Mouse (Mus musculus): Measurements from ENCODE around the gene Hnrnpab. TPM values are rescaled to one million over a fixed set of nuclear protein-coding genes. Genes with fewer than 3 reads are reported as not detected.

The Hnrnpab gene
- polyA plus RNA-seq, 1 experiment from 2014 or later, result 152 TPM

- Histone ChIP-seq H3K36me3 (ENCODE audit: insufficient read depth, low read length) (peaks cover 8% of the 10 kb centered on the region; the same call in 1 of the 2 replicates), H3K27ac (ENCODE audit: low read length) (peak within 1 kb of the TSS; percentile 97), H3K4me2 (replicated peaks; ENCODE audit: low read depth, low read length) (peak within 1 kb of the TSS; percentile 90), H3K4me1 (ENCODE audit: insufficient read depth, low read depth, low read length) (peaks cover 22% of the 10 kb centered on the region), H3K9me3 (ENCODE audit: low read length) (no peaks in the 10 kb centered on the region), H3K4me3 (ENCODE audit: low read depth, low read length) (peak within 1 kb of the TSS; percentile 64), H3K9ac (replicated peaks; ENCODE audit: low read depth) (peak within 1 kb of the TSS; percentile 82), H3K27me3 (replicated peaks; ENCODE audit: insufficient read depth, low read length) (no peaks in the 10 kb centered on the region)
- DNase-seq (ENCODE audit: low spot score), result peak; percentile 98
- under 1% methylated on average over 54 of the region's 59 CpGs for WGBS
- TF ChIP-seq EP300 (IDR thresholded peaks at IDR 0.05) (peak; percentile 69; the same call in 1 of the 2 replicates), CTCF (IDR thresholded peaks at IDR 0.05) (peak; percentile 69)
- ATAC-seq, result peak; percentile 97
Observed at GRCm38 (mm10) chr11:51584431-51585248, 22.0 kb downstream of the Hnrnpab start, which contains the start of gene Phykpl. Phykpl (plus strand) TSS chr11:51584757.

- WGBS, result 10% methylated on average over 9 of the region's 9 CpGs
- TF ChIP-seq CTCF (IDR thresholded peaks at IDR 0.05), result no peak
- no peak; the same call in 1 of the 2 replicates for TF ChIP-seq EP300 (IDR thresholded peaks at IDR 0.05)
- ATAC-seq (peak; percentile 8), DNase-seq (ENCODE audit: low spot score) (no peak)
- Histone ChIP-seq H3K27me3 (replicated peaks; ENCODE audit: insufficient read depth, low read length) (no peaks in the 10 kb centered on the region), H3K4me2 (replicated peaks; ENCODE audit: low read depth, low read length) (peak overlapping the region; percentile 90), H3K4me3 (ENCODE audit: low read depth, low read length) (peak overlapping the region; percentile 64), H3K4me1 (ENCODE audit: insufficient read depth, low read depth, low read length) (peaks cover 22% of the 10 kb centered on the region), H3K27ac (ENCODE audit: low read length) (peak overlapping the region; percentile 97), H3K9ac (replicated peaks; ENCODE audit: low read depth) (peak overlapping the region; percentile 82), H3K36me3 (ENCODE audit: insufficient read depth, low read length) (peaks cover 8% of the 10 kb centered on the region; the same call in 1 of the 2 replicates), H3K9me3 (ENCODE audit: low read length) (no peaks in the 10 kb centered on the region)
Observed at GRCm38 (mm10) chr11:51584057-51584430, 22.6 kb downstream of the Hnrnpab start.

- H3K4me3 ChIP-seq (ENCODE audit: low read depth, low read length), result no peak overlapping the region
- ATAC-seq, result no peak
- TF ChIP-seq EP300 (IDR thresholded peaks at IDR 0.05) (no peak), CTCF (IDR thresholded peaks at IDR 0.05) (peak; percentile 83)
Observed at GRCm38 (mm10) chr11:51582713-51583112, 23.9 kb downstream of the Hnrnpab start.

GRCm38 (mm10) chr11:51579024-51579423 is 27.6 kb downstream of the Hnrnpab start:
- H3K27ac ChIP-seq (ENCODE audit: low read length), result no peak overlapping the region
- DNase-seq (ENCODE audit: low spot score) (no peak), ATAC-seq (no peak)
- H3K4me1 ChIP-seq (ENCODE audit: insufficient read depth, low read depth, low read length), result peaks cover 13% of the 10 kb centered on the region; the same call in 1 of the 2 replicates
- no peak for TF ChIP-seq EP300 (IDR thresholded peaks at IDR 0.05)
- no peak for TF ChIP-seq CTCF (IDR thresholded peaks at IDR 0.05)
- no peaks in the 10 kb centered on the region for H3K9me3 ChIP-seq (ENCODE audit: low read length)
- no peaks in the 10 kb centered on the region for H3K27me3 ChIP-seq (replicated peaks; ENCODE audit: insufficient read depth, low read length)
- H3K4me2 ChIP-seq (replicated peaks; ENCODE audit: low read depth, low read length), result no peak overlapping the region
- H3K36me3 ChIP-seq (ENCODE audit: insufficient read depth, low read length), result no peaks in the 10 kb centered on the region
- H3K4me3 ChIP-seq (ENCODE audit: low read depth, low read length), result no peak overlapping the region
- WGBS, result 61% methylated on average over 4 of the region's 4 CpGs
- no peak overlapping the region for H3K9ac ChIP-seq (replicated peaks; ENCODE audit: low read depth)

More at GRCm38 (mm10) chr11:51582713-51583112, 23.9 kb downstream of the Hnrnpab start:
- H3K27ac ChIP-seq (ENCODE audit: low read length), result no peak overlapping the region
- H3K27me3 ChIP-seq (replicated peaks; ENCODE audit: insufficient read depth, low read length), result no peaks in the 10 kb centered on the region
- H3K9me3 ChIP-seq (ENCODE audit: low read length), result no peaks in the 10 kb centered on the region
- no peak overlapping the region for H3K4me2 ChIP-seq (replicated peaks; ENCODE audit: low read depth, low read length)
- peaks cover 8% of the 10 kb centered on the region; the same call in 1 of the 2 replicates for H3K36me3 ChIP-seq (ENCODE audit: insufficient read depth, low read length)
- peaks cover 22% of the 10 kb centered on the region for H3K4me1 ChIP-seq (ENCODE audit: insufficient read depth, low read depth, low read length)
- DNase-seq (ENCODE audit: low spot score), result peak; percentile 84
- WGBS, result 22% methylated on average over 8 of the region's 8 CpGs
- no peak overlapping the region for H3K9ac ChIP-seq (replicated peaks; ENCODE audit: low read depth)

GRCm38 (mm10) chr11:51577587-51577986 is 29.1 kb downstream of the Hnrnpab start:
- H3K4me3 ChIP-seq (ENCODE audit: low read depth, low read length), result no peak overlapping the region
- H3K9ac ChIP-seq (replicated peaks; ENCODE audit: low read depth), result no peak overlapping the region
- WGBS, result 63% methylated on average over 7 of the region's 7 CpGs
- no peak overlapping the region for H3K27ac ChIP-seq (ENCODE audit: low read length)
- no peak overlapping the region for H3K4me2 ChIP-seq (replicated peaks; ENCODE audit: low read depth, low read length)
- H3K27me3 ChIP-seq (replicated peaks; ENCODE audit: insufficient read depth, low read length), result no peaks in the 10 kb centered on the region
- DNase-seq (ENCODE audit: low spot score) (no peak), ATAC-seq (no peak)
- no peaks in the 10 kb centered on the region for H3K9me3 ChIP-seq (ENCODE audit: low read length)
- no peaks in the 10 kb centered on the region for H3K4me1 ChIP-seq (ENCODE audit: insufficient read depth, low read depth, low read length)
- TF ChIP-seq EP300 (IDR thresholded peaks at IDR 0.05) (no peak), CTCF (IDR thresholded peaks at IDR 0.05) (no peak)
- no peaks in the 10 kb centered on the region for H3K36me3 ChIP-seq (ENCODE audit: insufficient read depth, low read length)

GRCm38 (mm10) chr11:51576454-51576853 is 30.2 kb downstream of the Hnrnpab start:
- no peaks in the 10 kb centered on the region for H3K36me3 ChIP-seq (ENCODE audit: insufficient read depth, low read length)
- H3K9me3 ChIP-seq (ENCODE audit: low read length), result no peaks in the 10 kb centered on the region
- DNase-seq (ENCODE audit: low spot score) (no peak), ATAC-seq (no peak)
- no peak overlapping the region for H3K27ac ChIP-seq (ENCODE audit: low read length)
- H3K27me3 ChIP-seq (replicated peaks; ENCODE audit: insufficient read depth, low read length), result no peaks in the 10 kb centered on the region
- H3K4me1 ChIP-seq (ENCODE audit: insufficient read depth, low read depth, low read length), result no peaks in the 10 kb centered on the region
- no peak overlapping the region for H3K9ac ChIP-seq (replicated peaks; ENCODE audit: low read depth)
- H3K4me3 ChIP-seq (ENCODE audit: low read depth, low read length), result no peak overlapping the region
- WGBS, result 80% methylated on average over 4 of the region's 4 CpGs
- no peak for TF ChIP-seq CTCF (IDR thresholded peaks at IDR 0.05)
- no peak for TF ChIP-seq EP300 (IDR thresholded peaks at IDR 0.05)
- H3K4me2 ChIP-seq (replicated peaks; ENCODE audit: low read depth, low read length), result no peak overlapping the region
